Mouse (Mus musculus) urinary bladder, postnatal 4 days (tissue): ENCODE data around the gene Fam228a.
"Not testable (repeated sequence)": the region's sequence is repeated elsewhere in the genome, so short reads cannot be mapped to it uniquely, and the experiment has no call there.

Source experiments
- DNase-seq, 2 experiments: peaks; one replicate each; pipeline ENCODE4 v3.0.0; 2021 to 2022; ENCODE audit warnings: low spot score in 2 of 2

Gene Fam228a

DNA sequence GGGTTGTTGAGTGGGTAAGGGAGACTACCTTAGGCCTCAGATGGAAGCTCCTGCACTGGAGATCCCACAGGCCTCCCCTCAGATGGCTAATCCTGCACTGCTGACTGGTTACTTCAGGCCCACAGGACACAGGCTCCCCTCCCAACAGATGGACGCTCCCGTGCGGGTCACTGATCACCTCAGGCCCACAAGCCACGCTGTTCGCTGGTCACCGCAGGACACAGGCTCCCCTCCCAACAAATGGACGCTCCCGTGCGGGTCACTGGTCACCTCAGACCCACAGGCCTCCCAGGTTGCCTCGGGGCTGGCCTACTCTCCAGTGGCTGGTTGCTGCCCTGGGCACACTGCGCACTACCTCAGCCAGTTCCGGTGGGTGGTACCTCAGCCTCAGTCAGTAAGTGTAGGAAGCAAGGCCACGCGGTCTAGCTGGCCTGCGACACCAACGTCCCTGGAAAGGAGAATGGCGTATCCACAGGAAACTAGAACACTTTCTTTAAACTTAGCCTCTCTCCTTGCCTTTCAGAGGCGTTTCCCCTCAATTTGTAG lies at the start of gene Fam228a:
TSS of gene Fam228a (minus strand) at position 400 of the 546 bp plus-strand sequence.
- DNase-seq, result no peak

DNA sequence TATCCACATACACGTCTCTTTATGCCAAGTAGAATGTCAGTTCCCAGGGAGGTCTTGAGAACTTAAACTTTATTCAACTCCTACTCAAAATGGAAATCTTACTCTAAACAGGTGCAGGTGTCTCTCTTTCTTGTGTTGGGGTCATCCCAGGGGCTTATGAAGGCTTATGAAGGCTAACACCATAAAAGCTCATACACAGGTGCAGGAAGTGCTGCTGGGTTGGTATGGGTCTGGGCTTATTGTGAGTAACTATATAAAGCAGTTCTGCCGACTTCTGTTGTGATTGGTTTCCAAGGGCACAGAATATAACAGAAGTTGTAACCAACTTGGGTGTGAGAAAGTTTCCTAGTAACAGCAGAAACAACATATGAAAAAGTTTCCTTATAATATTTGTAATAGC lies 46.2 kb upstream of the Fam228a start:
- DNase-seq, result no peak

DNA sequence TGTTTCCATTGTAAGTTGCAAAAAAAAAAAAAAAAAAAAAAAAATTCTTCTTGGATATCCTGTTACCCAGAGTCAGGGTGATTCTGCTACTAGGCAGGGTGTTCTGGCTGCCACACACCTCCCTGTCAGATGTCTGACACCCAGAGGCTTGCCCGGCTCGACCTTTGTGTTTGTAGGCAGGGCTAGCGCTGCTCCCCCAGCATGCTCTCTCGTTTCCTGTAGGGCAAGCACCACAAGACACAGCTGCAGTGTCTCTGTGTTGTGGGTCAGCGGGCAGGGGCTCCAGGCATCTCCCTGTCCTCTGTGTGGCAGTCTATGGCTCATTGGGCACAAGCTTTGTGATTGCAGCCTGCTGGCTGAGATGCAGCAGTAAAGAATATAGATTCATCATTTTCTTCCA lies 45.4 kb upstream of the Fam228a start:
- DNase-seq, result no peak

DNA sequence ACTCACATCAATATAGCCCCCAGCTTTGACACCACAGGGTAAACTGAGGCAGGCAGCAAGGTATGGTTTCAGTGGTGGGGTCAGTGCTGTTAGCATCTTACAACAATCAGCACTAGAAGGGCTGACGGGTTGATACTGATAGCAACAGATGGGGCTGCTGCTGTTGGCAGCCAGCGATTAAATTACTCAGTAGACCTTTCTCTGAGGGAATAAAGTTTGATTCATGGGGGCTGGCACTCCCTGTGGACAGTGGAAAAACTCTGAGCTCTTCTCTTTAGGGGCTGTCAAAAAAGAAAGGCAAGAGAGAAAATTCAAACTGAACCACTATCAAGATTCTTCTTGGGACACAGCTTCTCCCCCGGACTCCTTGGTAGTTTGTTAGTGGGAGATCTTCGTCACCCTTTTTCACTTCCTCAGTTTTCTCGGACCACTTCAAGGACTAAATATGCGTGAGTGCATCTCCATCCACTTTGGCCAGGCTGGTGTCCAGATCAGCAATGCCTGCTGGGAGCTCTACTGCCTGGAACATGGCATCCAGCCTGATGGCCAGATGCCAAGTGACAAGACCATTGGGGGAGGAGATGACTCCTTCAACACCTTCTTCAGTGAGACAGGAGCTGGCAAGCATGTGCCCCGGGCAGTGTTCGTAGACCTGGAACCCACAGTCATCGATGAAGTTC lies 43.6 kb upstream of the Fam228a start:
- DNase-seq, result not testable (repeated sequence)

DNA sequence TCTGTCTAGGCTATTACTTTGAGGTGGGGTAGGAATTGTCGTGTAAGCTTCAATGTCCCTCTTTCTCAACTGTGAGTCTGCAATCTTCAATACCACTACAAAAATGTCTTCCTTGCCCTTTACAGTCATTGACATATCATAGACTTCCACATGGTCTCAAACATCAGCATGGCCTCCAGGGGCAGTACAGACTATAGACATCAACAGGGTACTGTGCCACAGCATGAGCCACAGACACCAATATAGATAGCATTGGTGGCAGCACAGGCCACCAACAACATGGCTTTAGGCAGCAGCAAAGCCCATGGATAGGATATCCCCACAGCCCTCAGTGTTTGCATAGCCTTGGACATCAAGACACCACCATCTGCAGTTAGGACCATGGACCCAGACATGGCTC lies 43.0 kb upstream of the Fam228a start:
- DNase-seq, result no peak

- DNase-seq, result no peak
Measured at GRCm38 (mm10) chr12:4780245-4780644, 42.0 kb upstream of the Fam228a start.

GRCm38 (mm10) chr12:4777734-4778133 lies 39.5 kb upstream of the Fam228a start:
- DNase-seq, result no peak

DNA sequence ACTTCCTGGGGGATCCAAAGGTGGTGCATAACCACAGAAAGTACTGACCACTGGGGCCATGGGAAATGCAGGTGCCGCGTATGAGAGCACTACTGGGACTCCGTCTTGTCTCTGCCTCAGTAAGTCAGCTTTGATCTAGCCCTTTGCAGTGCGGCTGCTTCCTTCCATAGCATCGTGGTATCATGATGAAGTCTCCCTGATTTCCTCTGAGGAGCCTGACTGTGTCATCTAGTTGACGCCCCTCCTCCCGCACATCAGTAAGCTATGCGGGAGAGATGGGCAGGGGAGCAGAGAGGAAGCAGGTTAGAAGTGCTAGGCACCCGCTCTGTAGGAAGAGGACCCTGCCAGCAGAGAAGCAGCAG lies 37.3 kb upstream of the Fam228a start:
- no peak for DNase-seq

- no peak for DNase-seq
Measured at GRCm38 (mm10) chr12:4774895-4775587, 36.8 kb upstream of the Fam228a start.

DNA sequence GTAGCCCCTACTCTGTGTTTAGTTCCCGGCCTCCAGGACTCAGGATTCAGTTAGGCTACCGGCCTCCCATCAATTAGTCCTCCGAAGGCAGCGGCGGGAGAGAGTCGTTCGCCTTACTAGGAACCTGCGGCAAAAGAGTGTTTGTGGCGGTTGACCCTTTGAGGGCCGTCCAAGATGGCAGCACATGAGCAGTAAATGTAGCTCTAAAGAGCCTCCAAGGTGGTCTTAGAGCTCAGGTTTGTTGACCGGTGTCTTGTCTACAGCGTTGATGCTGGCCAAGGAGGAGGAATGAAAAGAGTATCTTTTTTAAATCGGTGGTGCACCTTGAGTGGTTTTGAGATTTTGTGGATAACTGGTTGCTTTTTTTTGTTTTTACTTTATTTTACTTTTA lies 31.1 kb upstream of the Fam228a start:
- DNase-seq, result no peak

DNA sequence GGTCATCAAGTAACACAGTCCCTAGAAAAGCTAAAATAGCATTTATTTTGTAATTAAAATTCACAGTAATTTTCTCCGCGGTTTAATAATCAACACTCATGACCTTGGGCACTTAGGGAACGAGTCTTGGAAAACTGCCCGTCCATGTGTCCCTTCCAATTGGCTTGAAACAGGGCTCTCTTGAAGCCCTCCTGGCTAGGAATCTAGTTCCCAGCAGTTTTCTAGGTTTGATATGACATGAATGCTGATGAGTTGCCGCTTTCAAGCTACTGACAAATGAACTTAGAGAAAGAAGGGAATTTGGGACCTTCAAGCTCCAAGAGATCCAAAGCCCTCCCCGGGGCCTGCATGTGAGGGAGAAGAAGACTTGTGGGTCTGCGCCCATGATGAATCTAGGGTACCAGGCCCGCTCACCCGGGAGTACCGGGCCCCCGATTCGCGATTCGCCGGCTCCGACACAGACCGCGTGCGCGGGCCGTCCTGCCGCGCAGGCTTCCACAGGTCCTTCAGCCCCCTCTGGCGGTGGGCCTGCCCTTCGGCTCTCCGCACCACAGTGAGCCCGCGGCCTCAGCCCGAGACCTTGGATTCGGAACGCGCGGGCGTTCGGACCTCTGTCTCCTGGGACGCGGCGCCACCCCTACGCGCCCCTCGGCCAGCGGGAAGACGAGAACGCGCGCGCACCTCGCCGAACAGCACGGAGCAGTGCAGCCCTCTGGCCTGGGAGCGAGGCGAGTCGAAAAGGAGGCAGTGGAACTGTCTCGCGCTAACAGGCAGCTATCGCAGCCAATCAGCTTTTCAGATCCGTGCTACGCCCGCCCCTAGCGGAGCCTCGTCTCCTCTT lies 30.5 kb upstream of the Fam228a start, which contains the start of the genes Pfn4 and Fam228b:
TSS of gene Pfn4 (plus strand) at position 531 of the 841 bp plus-strand sequence.
TSS of gene Fam228b (minus strand) at position 776 of the 841 bp plus-strand sequence.
- DNase-seq, result peak; percentile 90 to 96

GRCm38 (mm10) chr12:4757060-4757459 lies 18.8 kb upstream of the Fam228a start:
- DNase-seq, result no peak

DNA sequence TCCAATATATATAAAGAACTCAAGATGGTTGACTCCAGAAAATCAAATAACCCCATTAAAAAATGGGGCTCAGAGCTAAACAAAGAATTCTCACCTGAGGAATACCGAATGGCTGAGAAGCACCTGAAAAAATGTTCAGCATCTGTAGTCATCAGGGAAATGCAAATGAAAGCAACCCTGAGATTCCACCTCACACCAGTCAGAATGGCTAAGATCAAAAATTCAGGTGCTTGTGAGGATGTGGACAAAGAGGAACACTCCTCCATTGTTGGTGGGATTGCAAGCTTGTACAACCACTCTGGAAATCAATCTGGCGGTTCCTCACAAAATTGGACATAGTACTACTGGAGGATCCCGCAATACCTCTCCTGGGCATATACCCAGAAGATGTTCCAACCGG lies 16.2 kb upstream of the Fam228a start:
- DNase-seq, result not testable (repeated sequence)

- no peak for DNase-seq
Measured at GRCm38 (mm10) chr12:4744486-4744885, 6.3 kb upstream of the Fam228a start.

DNA sequence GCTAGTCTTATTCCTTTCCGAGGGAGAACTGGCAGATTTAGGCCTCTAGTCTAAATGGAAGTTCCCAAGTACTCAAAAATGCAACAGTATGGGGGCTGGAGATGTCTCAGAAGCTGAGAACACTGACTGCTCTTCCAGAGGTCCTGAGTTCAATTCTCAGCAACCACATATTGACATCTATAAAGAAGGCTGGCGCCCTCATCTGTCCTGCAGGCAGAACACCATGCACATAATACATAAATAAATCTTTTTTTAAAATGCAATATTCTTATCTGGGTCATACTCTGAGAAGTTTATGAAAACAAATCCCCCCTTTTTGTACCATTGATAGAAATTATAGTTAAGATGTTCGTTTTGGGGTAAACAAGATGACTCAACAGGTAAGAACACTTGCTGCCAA lies 4.0 kb upstream of the Fam228a start:
- no peak for DNase-seq

DNA sequence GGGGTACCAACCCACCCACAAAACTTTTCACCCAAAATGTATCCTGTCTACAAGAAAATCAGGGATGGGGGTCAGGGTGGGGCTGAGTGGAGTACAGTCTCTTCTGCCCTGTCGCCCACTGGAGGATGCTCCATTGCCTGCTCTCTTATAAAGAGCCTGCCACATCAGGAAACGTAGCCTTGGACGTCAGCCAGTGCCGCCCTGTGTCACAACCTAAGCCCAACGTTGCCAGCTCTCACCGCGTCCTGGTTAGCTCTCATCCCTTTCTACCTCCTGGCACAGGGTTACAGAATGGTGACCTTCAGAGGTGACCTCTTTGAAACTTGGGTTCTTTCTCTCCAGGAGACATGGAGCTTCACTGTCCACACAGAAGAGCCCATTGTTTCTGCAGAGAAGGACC lies 2.6 kb upstream of the Fam228a start:
- no peak for DNase-seq

- no peak for DNase-seq
Measured at GRCm38 (mm10) chr12:4732332-4732731, 5.9 kb downstream of the Fam228a start.

DNA sequence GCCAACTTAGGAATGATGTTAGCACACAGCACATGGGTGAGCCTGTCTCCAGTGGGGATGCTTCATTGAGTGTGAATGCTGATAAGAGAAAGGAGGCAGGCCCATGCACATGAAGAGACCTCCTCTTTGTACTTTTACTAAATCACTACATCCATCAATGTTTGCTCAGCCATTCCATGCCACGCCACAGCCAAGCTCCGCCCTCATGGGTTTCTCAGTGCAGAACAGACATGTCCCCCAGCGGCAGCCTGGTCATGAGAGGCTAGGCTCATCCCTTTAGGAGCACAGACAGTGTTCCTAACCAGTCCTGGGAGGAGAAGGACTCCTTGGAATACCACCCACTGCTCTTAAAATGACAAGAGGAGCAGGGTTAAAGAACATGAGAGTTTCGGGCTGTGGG lies 6.6 kb downstream of the Fam228a start:
- DNase-seq, result no peak

DNA sequence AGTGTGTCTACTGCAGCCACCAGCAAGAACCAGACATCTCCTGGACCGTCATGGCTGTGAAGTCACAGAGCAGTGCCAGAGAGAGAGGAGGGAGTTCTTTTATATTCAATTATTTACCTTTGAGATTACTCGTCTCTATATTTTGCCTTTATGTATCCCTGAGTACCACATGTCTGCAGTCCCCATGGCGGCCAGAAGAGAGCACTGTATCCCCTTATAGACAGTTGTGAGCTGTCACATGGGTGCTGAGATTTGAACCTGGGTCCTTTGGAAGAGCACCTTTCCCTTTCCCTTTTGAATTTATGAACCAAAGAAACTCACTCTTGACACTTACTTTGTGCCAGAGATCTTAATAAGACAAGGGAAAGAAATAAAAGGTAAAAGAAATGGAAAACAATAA lies 9.1 kb downstream of the Fam228a start:
- DNase-seq, result no peak

- DNase-seq, result peak in 1 of 2 experiments; percentile 53
Measured at GRCm38 (mm10) chr12:4719762-4720754, 18.2 kb downstream of the Fam228a start.
